Mouse (Mus musculus): Measurements from ENCODE around the gene Cmtm2b.
A peak's percentile ranks its signal among the peaks of the same experiment; 100 is the strongest.

The Cmtm2b gene

GRCm38 (mm10) chr8:104342426-104342825 lies 20.4 kb downstream of the Cmtm2b start:
- DNase-seq (ENCODE audit: low read depth) = no peak

DNA sequence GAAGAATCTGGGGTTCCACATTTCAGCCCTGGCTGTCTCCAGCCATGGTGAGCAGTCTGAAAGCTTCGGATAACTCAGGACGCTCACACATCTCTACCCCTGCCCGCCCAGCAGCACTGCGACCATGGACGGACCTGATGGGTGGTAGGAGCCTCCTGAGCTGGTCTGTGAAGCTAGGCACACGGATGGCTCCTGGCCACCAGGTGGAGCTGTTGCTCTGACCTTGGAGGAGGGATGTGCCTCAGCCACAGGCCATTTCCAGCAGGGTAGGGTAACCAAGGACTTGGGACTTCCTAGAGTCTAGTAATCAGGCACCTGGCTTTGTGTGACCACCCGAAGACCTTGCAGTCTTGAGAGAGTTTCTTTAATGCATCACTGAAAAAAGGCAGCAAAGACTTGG lies 21.9 kb downstream of the Cmtm2b start:
- DNase-seq (ENCODE audit: low read depth) = peak; percentile 51

GRCm38 (mm10) chr8:104344622-104345021 lies 22.6 kb downstream of the Cmtm2b start:
- no peak for DNase-seq (ENCODE audit: low read depth)

GRCm38 (mm10) chr8:104346706-104347105 lies 24.7 kb downstream of the Cmtm2b start:
- DNase-seq (ENCODE audit: low read depth) = no peak

DNA sequence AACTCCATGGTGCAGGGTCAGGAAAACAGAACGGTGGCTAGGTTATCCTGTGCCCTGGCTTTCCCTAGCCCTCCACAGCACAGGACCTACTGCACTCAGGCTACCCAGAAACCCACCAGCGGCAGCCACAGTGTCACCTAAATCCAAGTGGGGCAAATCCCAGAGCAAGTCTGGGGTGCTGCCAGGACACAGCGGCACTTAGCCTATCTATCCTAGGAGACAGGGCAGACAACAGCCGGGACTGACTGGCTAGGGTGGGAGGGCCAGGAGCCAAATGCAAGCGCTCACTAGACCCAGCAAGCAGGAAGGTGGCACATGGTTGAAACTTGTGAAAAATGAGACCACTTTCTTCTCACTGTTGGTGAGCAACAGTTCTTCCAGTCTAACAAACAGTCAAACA lies 26.9 kb downstream of the Cmtm2b start:
- DNase-seq (ENCODE audit: low read depth) = no peak

DNA sequence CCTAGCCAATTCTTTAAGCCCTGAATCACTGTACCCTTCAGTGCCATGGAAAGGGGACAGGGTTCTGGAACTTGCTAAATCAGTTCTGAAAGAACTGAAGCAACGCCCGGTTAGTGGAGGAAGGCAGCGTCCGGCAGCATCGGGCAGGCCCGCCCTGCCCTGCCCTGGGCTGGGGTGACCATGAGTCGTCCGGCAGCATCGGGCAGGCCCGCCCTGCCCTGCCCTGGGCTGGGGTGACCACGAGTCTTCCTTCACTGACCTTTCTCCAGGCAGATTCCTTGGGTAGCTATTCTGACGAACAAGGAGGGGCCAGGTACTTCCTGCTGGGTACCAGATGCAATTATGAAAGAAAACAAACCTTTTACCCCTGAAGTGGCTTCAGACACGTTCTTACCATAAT lies 28.0 kb downstream of the Cmtm2b start:
- no peak for DNase-seq (ENCODE audit: low read depth)

GRCm38 (mm10) chr8:104353186-104353585 lies 31.2 kb downstream of the Cmtm2b start:
- DNase-seq (ENCODE audit: low read depth) = no peak

DNA sequence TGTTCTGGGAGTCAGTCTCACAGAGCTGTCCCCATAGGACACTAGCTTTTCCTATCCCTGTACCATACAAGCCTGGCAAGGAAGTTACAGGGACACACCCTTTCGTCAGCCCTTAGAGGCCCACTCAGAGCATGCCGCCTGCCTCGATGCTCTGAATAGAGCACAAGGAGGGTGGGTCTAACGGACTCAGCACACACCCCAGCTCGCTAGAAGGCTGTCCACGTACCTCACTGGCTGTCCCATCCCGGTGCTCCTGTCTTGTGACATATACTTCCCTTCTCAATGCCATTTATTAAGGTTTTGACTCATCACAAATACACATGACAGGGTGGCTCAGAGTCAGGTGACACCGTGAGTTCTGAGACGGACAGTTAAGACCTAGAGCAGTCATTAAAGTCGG lies 32.5 kb downstream of the Cmtm2b start:
- no peak for DNase-seq (ENCODE audit: low read depth)

DNA sequence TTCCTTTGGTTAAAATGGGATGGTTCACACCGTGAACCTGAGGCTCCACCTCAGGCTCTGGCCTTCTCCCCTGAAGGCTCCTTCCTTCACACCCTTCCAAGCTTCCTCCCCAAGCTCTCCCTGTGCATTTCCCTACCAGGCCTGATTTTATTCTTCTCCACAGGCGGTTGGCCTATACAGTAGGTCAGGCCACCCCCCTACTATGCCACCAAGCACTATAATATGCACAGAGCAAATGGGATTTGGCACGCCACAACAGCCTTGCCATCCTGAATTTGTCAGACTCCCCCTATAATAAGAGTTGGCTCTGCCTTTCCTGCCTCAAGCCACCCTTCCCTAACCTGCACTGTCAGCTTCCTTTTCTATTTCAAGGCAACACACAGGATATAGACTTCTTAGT lies 36.6 kb downstream of the Cmtm2b start:
- DNase-seq (ENCODE audit: low read depth) = no peak

- DNase-seq (ENCODE audit: low read depth) = no peak
These were observed 37.9 kb downstream of the Cmtm2b start for GRCm38 (mm10) chr8:104359778-104360456.

GRCm38 (mm10) chr8:104365695-104366094 lies 43.7 kb downstream of the Cmtm2b start:
- no peak for DNase-seq (ENCODE audit: low read depth)

DNA sequence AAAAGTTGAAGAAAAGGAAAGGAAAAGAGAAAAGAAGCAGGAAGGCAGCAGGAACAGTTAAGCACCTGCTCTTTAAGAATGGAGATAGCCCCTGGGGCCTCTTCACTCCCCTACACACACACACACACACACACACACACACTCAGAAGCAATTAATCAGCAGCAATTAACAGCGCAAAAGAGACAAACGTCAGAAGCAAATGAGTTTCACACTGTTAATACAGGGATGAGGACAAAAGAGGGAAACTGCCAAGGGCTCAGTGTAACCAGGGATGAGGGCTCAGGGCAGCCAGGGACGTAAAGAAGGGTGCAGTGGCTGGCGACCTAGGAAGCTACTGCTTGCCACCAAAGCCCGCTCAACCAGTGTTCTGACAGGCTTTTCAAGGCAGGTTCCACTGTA lies 45.4 kb downstream of the Cmtm2b start:
- DNase-seq (ENCODE audit: low read depth) = no peak

DNA sequence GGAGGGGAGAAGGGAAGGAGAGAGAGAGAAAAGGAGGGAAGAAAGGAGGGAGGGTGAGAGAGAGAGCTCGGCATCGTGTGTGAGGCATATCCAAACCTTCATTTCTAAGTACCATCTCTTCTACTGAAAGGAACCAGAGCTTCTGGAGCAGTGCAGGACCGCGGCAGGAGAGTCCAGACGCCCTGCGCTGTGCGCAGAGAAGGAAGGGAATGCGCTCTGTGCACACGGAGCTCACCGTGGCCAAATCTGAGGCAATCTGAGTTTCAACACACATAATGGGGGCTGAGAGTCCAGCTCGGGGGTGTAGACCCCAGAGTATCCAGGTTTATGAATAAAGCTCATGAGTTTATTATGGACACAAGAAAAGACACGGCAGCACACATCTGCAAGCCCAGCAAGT lies 47.6 kb downstream of the Cmtm2b start:
- no peak for DNase-seq (ENCODE audit: low read depth)

DNA sequence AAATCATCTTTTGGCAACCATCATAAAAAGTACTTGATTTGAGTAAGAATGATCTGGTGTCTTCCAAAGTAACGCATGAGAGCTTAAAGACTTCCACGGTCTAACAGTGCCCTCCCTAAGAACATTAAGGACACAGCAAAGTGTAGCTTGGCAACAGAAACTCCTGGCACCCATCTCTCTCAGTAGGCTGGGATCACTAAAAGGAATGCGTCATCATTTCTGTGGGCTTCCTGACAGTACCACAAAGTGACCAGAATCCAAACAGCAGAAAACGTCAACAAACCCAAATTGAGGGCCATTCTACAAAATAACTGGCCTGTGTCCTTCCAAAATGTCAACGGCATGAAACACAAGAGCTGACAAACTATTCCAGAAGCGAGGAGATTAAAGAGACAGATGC lies 48.0 kb downstream of the Cmtm2b start:
- peak; percentile 75 for DNase-seq (ENCODE audit: low read depth)

DNA sequence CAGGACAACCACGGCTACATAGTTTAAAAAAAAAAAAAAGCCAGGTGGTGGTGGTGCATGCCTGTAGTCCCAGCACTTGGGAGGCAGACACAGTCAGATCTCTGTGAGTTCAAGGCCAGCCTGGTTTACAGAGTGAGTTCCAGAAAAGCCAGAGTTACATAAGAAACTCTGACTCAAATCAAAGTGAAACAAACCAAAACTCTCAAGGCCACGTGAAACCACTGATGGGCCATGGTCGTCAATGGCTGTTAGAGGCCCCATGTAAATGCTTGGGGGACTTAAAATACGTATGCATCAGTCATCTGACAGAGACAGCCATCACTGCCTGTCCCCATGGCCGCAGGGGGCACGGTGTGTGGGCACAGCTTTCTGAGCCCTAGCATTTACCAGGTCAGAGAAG lies 49.1 kb downstream of the Cmtm2b start:
- DNase-seq (ENCODE audit: low read depth) = no peak

DNA sequence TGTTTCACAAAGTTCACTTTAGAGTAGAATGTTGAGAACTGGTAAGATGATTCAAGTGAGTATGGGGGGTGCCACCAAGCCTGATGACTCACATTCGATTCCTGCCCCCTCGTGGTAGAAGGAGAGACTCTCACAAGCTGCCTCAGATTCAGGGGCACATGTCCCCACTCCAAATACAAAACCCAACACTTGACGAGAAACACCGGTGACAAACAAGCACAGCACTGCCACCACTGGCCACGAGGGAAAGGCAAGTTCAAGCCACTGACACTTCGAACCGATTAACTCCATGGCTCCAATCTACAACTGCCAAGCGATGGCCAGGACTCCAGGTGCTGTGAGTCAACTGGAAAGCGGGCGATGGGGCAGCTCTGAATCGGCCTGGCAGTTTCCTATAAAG lies 51.7 kb downstream of the Cmtm2b start:
- DNase-seq (ENCODE audit: low read depth) = no peak

DNA sequence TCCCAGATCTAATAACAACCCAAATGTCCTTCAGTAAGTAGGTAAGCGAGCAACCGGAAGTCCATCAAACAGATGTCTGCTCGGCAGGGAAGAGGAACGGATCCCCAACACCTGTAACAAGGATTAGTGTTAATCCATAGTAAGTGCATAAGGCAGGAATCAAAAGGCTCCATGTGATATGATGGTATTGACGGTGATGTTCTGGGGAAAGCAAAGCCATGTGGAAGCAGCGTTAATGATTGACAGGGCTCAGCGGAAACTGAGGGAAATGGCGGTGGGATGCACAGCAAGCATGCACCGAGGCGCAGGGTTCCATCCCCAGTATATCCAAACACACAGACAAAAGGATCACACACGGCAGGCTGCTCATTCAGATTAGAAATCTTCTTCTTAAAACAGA lies 52.2 kb downstream of the Cmtm2b start:
- no peak for DNase-seq (ENCODE audit: low read depth)

DNA sequence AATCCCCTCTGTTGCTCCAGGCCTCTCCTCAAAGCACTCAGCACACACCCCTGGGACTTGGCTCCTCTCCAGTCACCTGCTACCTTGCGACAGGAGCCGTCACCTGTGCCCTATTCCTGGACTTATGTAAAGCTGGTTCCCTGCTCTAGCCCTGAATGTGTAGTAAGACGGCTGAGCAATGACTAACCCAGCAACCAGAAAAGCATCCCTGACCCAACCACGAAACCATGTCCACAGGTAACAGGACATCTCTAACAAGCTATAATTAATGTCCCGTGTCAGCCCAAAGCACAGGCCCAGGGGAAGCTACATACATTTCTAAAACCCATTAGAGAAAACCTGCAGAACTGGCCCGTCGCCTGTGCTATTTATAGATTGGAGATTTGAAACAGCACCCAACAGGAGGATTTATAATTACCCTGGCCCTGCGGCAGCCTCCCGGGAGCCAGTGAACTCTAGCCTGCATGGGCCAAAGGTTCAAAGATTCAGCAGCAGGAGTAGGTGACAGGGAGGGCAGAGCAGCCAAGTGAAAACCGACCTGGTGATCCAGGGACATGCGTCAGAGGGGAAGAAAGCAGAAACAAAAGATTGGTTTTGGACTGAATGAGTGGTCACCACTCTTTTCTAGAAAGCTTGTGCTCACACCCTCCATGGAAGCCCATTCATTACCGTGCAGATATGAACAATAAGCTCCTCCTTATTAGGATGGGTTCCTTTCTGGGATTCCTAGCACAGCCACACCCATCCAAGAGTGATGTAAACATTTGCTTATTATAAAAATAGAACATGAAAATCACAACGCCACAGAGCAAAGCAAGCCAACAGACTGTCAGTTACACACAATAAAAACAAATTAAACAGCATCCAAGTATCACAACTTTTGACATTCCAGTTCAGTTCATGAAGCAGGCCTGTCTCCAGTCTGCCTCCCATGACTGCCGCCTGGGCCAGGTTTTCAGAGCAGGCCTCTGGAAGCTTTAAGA lies 53.1 kb downstream of the Cmtm2b start:
- no peak for DNase-seq (ENCODE audit: low read depth)

GRCm38 (mm10) chr8:104375959-104376358 lies 53.9 kb downstream of the Cmtm2b start:
- DNase-seq (ENCODE audit: low read depth) = no peak

DNA sequence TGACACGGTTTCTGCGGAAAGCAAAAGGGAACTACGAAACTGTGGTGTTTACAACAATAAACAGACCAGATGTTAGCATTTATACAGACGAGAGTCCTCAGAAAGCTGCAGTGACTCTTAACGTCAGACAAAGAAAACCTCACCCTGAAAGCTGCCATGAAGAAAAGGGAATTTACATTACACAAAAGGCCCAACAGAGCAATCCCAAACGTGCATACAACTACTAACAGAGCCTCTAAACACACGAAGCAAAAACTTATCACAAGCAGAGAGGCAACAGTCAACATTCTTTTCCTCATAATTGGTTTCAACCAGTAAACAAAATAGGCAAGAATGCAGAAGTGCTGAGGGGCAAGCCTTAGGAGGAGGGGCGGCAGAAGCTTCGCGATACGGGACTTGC lies 54.6 kb downstream of the Cmtm2b start:
- no peak for DNase-seq (ENCODE audit: low read depth)

- no peak for DNase-seq (ENCODE audit: low read depth)
These were observed 57.3 kb downstream of the Cmtm2b start for GRCm38 (mm10) chr8:104379301-104379836.

- no peak for DNase-seq (ENCODE audit: low read depth)
These were observed 58.2 kb downstream of the Cmtm2b start for GRCm38 (mm10) chr8:104380269-104380668.
